Mouse (Mus musculus): Measurements from ENCODE around the gene Bpgm. TPM values are rescaled to one million over a fixed set of nuclear protein-coding genes. Genes with fewer than 3 reads are reported as not detected.

The Bpgm gene
- total and polyA plus RNA-seq, 2 experiments from 2014 or later = 51.4 to 80.6 TPM

GRCm38 (mm10) chr6:34495140-34495551 lies 19.1 kb downstream of the Bpgm start:
- TF ChIP-seq CTCF (IDR thresholded peaks at IDR 0.05) = no peak

GRCm38 (mm10) chr6:34497991-34498625 lies 22.1 kb downstream of the Bpgm start:
- Histone ChIP-seq H3K9me3 (ENCODE audit: low read length) (no peaks in the 10 kb centered on the region), H3K4me3 (ENCODE audit: low read depth, low read length) (no peak overlapping the region), H3K36me3 (ENCODE audit: insufficient read depth, low read length) (no peaks in the 10 kb centered on the region), H3K4me1 (ENCODE audit: insufficient read depth, low read length) (no peaks in the 10 kb centered on the region), H3K9ac (replicated peaks; ENCODE audit: low read length, poor library complexity, severe bottlenecking) (no peak overlapping the region), H3K27me3 (ENCODE audit: insufficient read depth, low read length) (no peaks in the 10 kb centered on the region), H3K4me2 (ENCODE audit: low read depth, low read length, poor library complexity, severe bottlenecking) (no peak overlapping the region), H3K27ac (ENCODE audit: low read depth, low read length) (no peak overlapping the region)
- DNase-seq (ENCODE audit: low spot score) = no peak
- no peak for ATAC-seq (ENCODE audit: low FRiP score)
- no peak for TF ChIP-seq CTCF (IDR thresholded peaks at IDR 0.05)
- 78% methylated on average over 5 of the region's 5 CpGs for WGBS

More at GRCm38 (mm10) chr6:34495140-34495551, 19.1 kb downstream of the Bpgm start:
- Histone ChIP-seq H3K9ac (replicated peaks; ENCODE audit: low read length, poor library complexity, severe bottlenecking) (no peak overlapping the region), H3K4me1 (ENCODE audit: insufficient read depth, low read length) (no peaks in the 10 kb centered on the region), H3K4me3 (ENCODE audit: low read depth, low read length) (no peak overlapping the region), H3K36me3 (ENCODE audit: insufficient read depth, low read length) (no peaks in the 10 kb centered on the region), H3K27ac (ENCODE audit: low read depth, low read length) (no peak overlapping the region), H3K9me3 (ENCODE audit: low read length) (no peaks in the 10 kb centered on the region), H3K4me2 (ENCODE audit: low read depth, low read length, poor library complexity, severe bottlenecking) (no peak overlapping the region), H3K27me3 (ENCODE audit: insufficient read depth, low read length) (no peaks in the 10 kb centered on the region)
- no peak for ATAC-seq (ENCODE audit: low FRiP score)
- 55% methylated on average over 7 of the region's 7 CpGs for whole genome bisulfite sequencing
- no peak for DNase-seq (ENCODE audit: low spot score)

GRCm38 (mm10) chr6:34502291-34502690 lies 26.3 kb downstream of the Bpgm start:
- Histone ChIP-seq H3K27me3 (ENCODE audit: insufficient read depth, low read length) (no peaks in the 10 kb centered on the region), H3K4me1 (ENCODE audit: insufficient read depth, low read length) (no peaks in the 10 kb centered on the region), H3K9ac (replicated peaks; ENCODE audit: low read length, poor library complexity, severe bottlenecking) (no peak overlapping the region), H3K9me3 (ENCODE audit: low read length) (no peaks in the 10 kb centered on the region), H3K4me3 (ENCODE audit: low read depth, low read length) (no peak overlapping the region), H3K36me3 (ENCODE audit: insufficient read depth, low read length) (no peaks in the 10 kb centered on the region; the same call in 1 of the 2 replicates), H3K27ac (ENCODE audit: low read depth, low read length) (no peak overlapping the region), H3K4me2 (ENCODE audit: low read depth, low read length, poor library complexity, severe bottlenecking) (no peak overlapping the region)
- no peak for TF ChIP-seq CTCF (IDR thresholded peaks at IDR 0.05)
- DNase-seq (ENCODE audit: low spot score) (peak; percentile 24), ATAC-seq (ENCODE audit: low FRiP score) (no peak)
- WGBS = 80% methylated on average over 7 of the region's 7 CpGs

- DNase-seq (ENCODE audit: low spot score) (peak; percentile 30), ATAC-seq (ENCODE audit: low FRiP score) (no peak)
- H3K27me3 ChIP-seq (ENCODE audit: insufficient read depth, low read length) = no peaks in the 10 kb centered on the region
- TF ChIP-seq CTCF (IDR thresholded peaks at IDR 0.05) = no peak
- 65% methylated on average over 11 of the region's 11 CpGs for whole genome bisulfite sequencing
- H3K9me3 ChIP-seq (ENCODE audit: low read length) = no peaks in the 10 kb centered on the region
- peak overlapping the region; percentile 57; the same call in 1 of the 2 replicates for H3K27ac ChIP-seq (ENCODE audit: low read depth, low read length)
- H3K9ac ChIP-seq (replicated peaks; ENCODE audit: low read length, poor library complexity, severe bottlenecking) = no peak overlapping the region
- no peaks in the 10 kb centered on the region; the same call in 1 of the 2 replicates for H3K36me3 ChIP-seq (ENCODE audit: insufficient read depth, low read length)
- no peak overlapping the region for H3K4me2 ChIP-seq (ENCODE audit: low read depth, low read length, poor library complexity, severe bottlenecking)
- no peak overlapping the region for H3K4me3 ChIP-seq (ENCODE audit: low read depth, low read length)
- H3K4me1 ChIP-seq (ENCODE audit: insufficient read depth, low read length) = no peaks in the 10 kb centered on the region
These were observed 29.9 kb downstream of the Bpgm start for GRCm38 (mm10) chr6:34505957-34506356.

- no peaks in the 10 kb centered on the region; the same call in 1 of the 2 replicates for H3K36me3 ChIP-seq (ENCODE audit: insufficient read depth, low read length)
- no peak overlapping the region for H3K4me3 ChIP-seq (ENCODE audit: low read depth, low read length)
- no peaks in the 10 kb centered on the region for H3K27me3 ChIP-seq (ENCODE audit: insufficient read depth, low read length)
- ATAC-seq (ENCODE audit: low FRiP score) (no peak), DNase-seq (ENCODE audit: low spot score) (no peak)
- no peak overlapping the region for H3K4me2 ChIP-seq (ENCODE audit: low read depth, low read length, poor library complexity, severe bottlenecking)
- no peak overlapping the region for H3K9ac ChIP-seq (replicated peaks; ENCODE audit: low read length, poor library complexity, severe bottlenecking)
- TF ChIP-seq CTCF (IDR thresholded peaks at IDR 0.05) = no peak
- H3K4me1 ChIP-seq (ENCODE audit: insufficient read depth, low read length) = no peaks in the 10 kb centered on the region
- H3K9me3 ChIP-seq (ENCODE audit: low read length) = no peaks in the 10 kb centered on the region
- 93% methylated on average over 4 of the region's 4 CpGs for WGBS
- H3K27ac ChIP-seq (ENCODE audit: low read depth, low read length) = no peak overlapping the region
These were observed 31.6 kb downstream of the Bpgm start for GRCm38 (mm10) chr6:34507581-34507980.

- Histone ChIP-seq H3K4me2 (ENCODE audit: low read depth, low read length, poor library complexity, severe bottlenecking) (no peak overlapping the region), H3K27ac (ENCODE audit: low read depth, low read length) (no peak overlapping the region), H3K4me1 (ENCODE audit: insufficient read depth, low read length) (no peaks in the 10 kb centered on the region), H3K36me3 (ENCODE audit: insufficient read depth, low read length) (no peaks in the 10 kb centered on the region; the same call in 1 of the 2 replicates), H3K9me3 (ENCODE audit: low read length) (no peaks in the 10 kb centered on the region), H3K27me3 (ENCODE audit: insufficient read depth, low read length) (no peaks in the 10 kb centered on the region), H3K9ac (replicated peaks; ENCODE audit: low read length, poor library complexity, severe bottlenecking) (no peak overlapping the region), H3K4me3 (ENCODE audit: low read depth, low read length) (no peak overlapping the region)
- DNase-seq (ENCODE audit: low spot score) (no peak), ATAC-seq (ENCODE audit: low FRiP score) (no peak)
- 95% methylated on average over 4 of the region's 4 CpGs for WGBS
- TF ChIP-seq CTCF (IDR thresholded peaks at IDR 0.05) = no peak
These were observed 32.0 kb downstream of the Bpgm start for GRCm38 (mm10) chr6:34508016-34508415.
